Mouse (Mus musculus) cerebellum, adult 11-12 months (tissue): ENCODE data around the gene Angel2.

ENCODE experiments used
- DNase-seq: peaks from one replicate; pipeline ENCODE4 v3.0.0; 2022

The Angel2 gene

DNA sequence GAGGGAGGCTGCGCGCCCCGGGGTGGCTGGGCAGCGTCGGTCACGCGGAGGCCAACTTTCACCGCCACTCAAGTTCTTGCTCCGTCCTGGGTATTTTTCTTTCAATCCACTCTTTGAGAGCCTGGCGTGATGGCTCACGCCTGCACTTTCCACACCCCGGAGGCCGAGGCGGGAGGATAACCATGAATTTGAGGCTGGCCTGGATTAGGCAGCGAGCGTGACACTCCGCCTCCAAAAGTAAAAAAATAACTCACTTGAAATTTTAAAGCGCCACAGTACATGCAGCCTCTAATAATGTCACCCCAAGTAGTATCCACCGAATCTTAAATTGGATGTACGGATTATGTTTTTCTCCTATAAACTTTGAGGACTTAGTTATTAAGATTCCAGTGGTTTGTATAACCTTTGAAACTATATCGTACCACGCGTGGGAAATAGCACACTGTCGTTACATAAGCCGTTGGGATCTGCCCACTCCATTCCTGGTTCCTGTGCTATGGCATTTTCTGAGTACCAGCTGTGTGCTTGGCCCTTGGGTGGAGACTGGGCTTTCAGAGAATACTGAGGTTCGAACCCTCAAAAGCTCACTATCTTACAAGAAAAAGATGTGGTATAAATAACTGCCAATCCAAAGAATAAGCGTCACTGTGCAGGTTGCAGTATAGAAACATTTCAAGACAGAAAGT is 4.2 kb downstream of the Angel2 start:
- peak; percentile 61 for DNase-seq

DNA sequence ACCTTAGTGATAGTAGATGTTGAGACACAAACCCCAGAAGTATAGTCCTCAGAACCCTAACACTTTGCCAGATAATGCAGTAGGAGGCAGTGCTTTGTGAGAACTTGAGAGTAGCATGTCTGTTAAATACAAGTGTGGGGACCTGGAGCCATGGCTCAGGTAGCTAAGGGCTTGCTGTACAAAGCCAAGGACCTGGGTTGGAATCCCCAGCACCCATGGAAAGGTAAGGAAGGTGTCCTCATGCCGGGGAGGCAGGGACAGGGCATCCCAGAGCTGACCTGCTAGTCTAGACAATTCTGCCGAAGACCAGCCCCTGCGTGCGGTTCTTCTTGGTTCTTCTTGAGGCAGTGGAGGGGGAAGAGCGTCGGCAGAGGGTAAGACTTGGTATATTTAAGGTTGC is 5.3 kb downstream of the Angel2 start:
- DNase-seq = no peak

- peak; percentile 78 for DNase-seq
Measured at GRCm38 (mm10) chr1:190939803-190940202, 14.9 kb downstream of the Angel2 start.

GRCm38 (mm10) chr1:190944109-190944760 is 19.3 kb downstream of the Angel2 start:
- DNase-seq = peak; percentile 49

- DNase-seq = no peak
Measured at GRCm38 (mm10) chr1:190947986-190948385, 23.1 kb downstream of the Angel2 start.

GRCm38 (mm10) chr1:190948439-190948838 is 23.5 kb downstream of the Angel2 start:
- peak; percentile 44 for DNase-seq

DNA sequence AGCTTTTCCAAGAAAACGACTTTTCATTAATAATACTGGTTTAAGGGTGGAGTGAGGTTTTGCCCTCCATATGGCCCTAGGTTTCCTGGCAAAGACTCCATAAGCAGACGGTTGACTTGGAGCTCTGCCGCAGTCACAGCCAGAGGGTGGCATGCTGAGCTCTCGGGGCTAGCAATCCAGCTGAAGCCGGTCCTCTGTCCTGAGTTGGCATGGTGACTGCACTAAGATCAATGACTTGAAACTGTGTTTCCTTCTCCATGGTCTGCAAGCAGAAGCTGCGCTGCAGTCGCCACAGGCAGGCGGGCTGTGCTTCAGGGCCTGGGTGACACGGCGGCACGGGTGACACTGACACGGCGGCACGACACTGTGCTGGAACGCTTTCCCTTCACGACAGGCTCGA is 23.9 kb downstream of the Angel2 start:
- DNase-seq = peak; percentile 65

DNA sequence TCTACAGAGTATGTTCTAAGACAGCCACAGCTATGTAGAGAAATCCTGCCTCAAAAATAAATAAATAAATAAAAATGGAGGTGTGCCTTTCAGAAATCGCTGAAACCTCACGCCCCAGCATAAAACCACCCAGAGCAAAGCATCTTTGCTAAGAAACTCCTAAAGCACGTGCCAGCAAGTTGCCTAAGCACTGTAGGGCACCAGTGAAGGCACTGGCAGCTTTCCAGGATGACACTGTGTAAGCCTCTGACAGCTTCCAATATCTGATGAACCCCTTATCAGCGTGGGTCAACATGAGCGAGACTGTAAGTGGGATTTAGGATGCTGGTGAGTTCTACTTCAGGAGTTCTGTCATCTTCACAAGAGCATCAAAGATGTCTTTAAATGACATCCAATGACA is 26.1 kb downstream of the Angel2 start:
- DNase-seq = no peak

DNA sequence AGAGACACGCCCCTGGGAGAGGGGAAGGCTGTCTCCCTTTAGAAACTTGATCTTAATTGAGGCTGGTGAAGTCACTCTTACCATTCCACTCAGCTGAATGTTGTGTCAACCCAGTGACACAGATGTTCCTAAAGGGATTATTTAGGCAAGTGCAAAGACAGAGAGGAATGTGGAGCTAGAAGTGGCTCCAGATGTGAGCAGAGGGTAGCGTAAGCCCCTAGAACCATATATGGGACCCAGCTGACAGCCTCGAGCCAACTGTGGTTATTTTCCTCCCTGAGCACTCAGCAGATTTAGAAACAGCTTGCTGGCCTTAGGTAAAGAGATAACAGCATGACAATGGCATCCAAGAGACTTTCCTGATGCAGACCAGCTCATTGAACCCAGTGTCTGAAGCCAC is 28.1 kb downstream of the Angel2 start:
- no peak for DNase-seq

- no peak for DNase-seq
Measured at GRCm38 (mm10) chr1:190958821-190959220, 33.9 kb downstream of the Angel2 start.

DNA sequence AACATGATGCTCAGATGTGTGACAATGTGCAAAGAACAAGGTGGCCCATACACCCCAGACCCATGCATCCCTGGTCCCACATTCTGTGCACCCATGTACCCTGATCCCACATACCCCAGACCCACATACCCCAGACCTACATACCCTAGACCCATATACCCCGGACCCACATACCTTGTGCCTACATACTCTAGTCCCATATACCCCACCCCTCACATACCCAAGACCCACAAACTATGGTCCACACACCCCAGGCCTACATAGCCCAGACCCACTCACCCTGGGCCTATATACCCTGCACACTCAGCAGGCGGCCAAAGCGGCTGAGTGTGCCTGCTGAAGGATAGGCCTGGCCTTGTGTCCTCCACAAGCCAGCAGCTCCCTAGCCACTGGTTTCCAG is 37.8 kb downstream of the Angel2 start:
- DNase-seq = no peak

- no peak for DNase-seq
Measured at GRCm38 (mm10) chr1:190964992-190965780, 40.3 kb downstream of the Angel2 start.

DNA sequence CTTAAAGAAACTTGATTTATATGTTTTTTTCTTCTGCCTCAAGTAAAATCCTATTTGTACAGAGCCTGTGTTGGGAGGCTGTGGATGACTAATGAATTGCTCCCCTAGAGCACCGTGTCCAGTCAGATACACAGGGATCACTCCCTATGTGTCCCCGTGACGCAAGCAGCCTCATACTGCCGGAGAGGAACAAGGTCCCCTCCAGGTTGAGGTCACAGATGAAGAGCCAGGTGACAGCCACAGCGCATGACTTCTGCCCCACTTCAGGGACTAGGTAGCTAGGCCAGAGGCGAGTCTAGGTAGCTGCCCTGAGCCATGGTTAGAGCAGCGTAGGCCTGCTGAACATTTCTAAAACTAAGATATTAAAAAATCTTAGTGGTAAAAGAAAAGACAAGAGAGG is 43.1 kb downstream of the Angel2 start:
- no peak for DNase-seq

GRCm38 (mm10) chr1:190971708-190972610 is 47.0 kb downstream of the Angel2 start:
- peak; percentile 36 for DNase-seq

GRCm38 (mm10) chr1:190972612-190973192 is 47.8 kb downstream of the Angel2 start:
- no peak for DNase-seq

DNA sequence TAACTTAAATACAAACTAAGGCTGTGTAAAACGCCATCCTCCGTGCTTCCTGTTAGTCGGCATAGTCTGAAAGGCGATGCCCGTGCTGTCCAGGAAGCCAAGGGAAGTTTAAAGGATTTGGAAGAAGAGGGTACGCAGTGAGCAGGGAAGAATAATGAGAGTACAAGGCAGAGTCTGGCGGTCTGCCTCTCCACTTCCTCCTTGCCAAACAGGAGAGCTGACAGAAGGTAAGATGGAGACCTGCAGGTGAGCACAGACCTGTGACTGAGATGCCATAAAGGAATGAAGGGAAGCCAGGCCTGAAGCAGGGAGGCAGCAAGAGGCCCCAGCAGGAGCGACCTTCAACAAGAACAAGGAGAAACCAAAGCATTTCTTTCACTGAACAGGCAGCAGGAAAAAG is 49.3 kb downstream of the Angel2 start:
- DNase-seq = no peak

DNA sequence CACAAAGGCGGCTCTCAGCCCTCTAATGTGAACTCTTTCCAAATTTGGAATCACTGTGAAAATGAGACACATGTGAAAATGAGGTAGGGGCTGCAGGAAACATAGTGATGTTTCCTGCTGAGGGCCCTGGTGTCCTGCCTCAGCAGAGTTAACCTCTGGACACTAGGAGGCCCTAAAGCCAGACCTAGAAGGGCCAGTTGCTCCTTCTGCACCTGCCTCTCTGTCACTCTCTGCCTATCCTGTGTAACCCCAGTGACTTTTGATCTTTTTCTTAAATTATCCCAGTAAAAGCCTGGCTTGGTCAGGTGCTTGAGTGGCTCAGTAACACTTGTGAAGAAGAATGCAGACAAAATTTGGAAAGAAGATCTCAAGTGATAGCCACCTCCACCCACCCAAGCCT is 49.9 kb downstream of the Angel2 start:
- no peak for DNase-seq

DNA sequence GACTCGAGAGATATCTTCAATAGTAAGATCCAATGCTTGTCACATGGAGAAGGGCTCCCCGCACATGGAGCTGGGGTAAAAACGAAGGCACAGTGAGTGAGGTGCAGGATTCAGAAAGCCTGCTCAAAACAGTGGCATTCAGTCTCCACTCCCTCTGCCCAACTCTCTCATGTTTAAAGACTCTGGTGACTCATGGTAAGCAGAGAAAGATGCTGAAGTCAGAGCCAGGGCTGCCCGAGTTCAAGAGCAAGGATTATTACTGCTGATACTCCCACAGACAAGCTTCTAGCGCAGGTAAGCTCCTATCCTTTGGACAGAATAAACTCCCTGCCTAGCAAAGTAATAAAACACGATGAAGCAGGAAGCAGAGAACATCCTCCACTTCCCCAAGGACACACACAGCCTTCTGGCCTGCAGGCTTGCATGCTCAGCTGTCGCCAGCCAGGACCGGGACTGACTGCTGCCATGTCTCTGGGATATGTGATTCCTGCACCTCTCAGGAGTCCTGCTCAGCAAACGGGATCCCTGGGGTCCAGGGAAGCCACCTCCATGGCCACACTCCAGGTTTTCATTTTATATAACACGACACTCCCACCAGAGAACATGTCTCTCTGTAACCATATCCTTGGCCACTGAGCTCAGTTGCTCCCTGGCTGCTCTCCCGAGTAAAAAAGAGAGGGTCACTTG is 52.1 kb downstream of the Angel2 start:
- DNase-seq = no peak

GRCm38 (mm10) chr1:190978001-190978400 is 53.1 kb downstream of the Angel2 start:
- no peak for DNase-seq

GRCm38 (mm10) chr1:190978511-190979073 is 53.7 kb downstream of the Angel2 start:
- DNase-seq = no peak

- peak; percentile 32 for DNase-seq
Measured at GRCm38 (mm10) chr1:190979100-190979563, 54.2 kb downstream of the Angel2 start, which contains the start of gene Vash2. Vash2 (minus strand) TSS chr1:190979296.
